Mouse (Mus musculus): Measurements from ENCODE around the gene Fam78b.

- no peak for TF ChIP-seq CTCF (IDR thresholded peaks at IDR 0.05; ENCODE audit: control insufficient read depth, insufficient read depth, insufficient replicate concordance, low read depth, low read length)
- TF ChIP-seq POLR2A (IDR thresholded peaks at IDR 0.05; ENCODE audit: control insufficient read depth, low read depth, low read length) = no peak
These were observed 103.9 kb downstream of the Fam78b start for GRCm38 (mm10) chr1:167104956-167105626.

Measured in testis, adult 2 months (tissue).